Mouse (Mus musculus) neural tube, embryonic 11.5 days (tissue): Measurements from ENCODE around the gene Stat3. TPM values are rescaled to one million over a fixed set of nuclear protein-coding genes. Genes with fewer than 3 reads are reported as not detected.

Experiments
- ATAC-seq: fragments of 200-750 bp; cut with Nextera tagmentation; 2 replicates; pipeline ENCODE4 v1.8.0; 2017; ENCODE audit warnings: moderate number of reproducible peaks, mild to moderate bottlenecking, moderate TSS enrichment, moderate library complexity; ENCODE audit not compliant: insufficient read depth, low FRiP score, low TSS enrichment
- DNase-seq: peaks from one replicate; pipeline ENCODE4 v3.0.0-alpha.2; 2015; ENCODE audit warnings: low spot score
- H3K27ac ChIP-seq: fragments of 300-500 bp; sonication (generic); 2 replicates; pipeline ENCODE4 v1.5.1; 2014; ENCODE audit warnings: low read depth, mild to moderate bottlenecking, low read length
- H3K27me3 ChIP-seq: fragments of 300-500 bp; sonication (generic); 2 replicates; pipeline ENCODE4 v1.6.1; 2014; ENCODE audit warnings: mild to moderate bottlenecking, low read length, mixed read lengths; ENCODE audit not compliant: control insufficient read depth, insufficient read depth
- H3K36me3 ChIP-seq: fragments of 300-500 bp; sonication (generic); 2 replicates; pipeline ENCODE4 v1.6.1; 2014; ENCODE audit warnings: mild to moderate bottlenecking, low read length, moderate library complexity, mixed read lengths; ENCODE audit not compliant: control insufficient read depth, insufficient read depth
- H3K4me1 ChIP-seq: fragments of 300-500 bp; sonication (generic); 2 replicates; pipeline ENCODE4 v1.6.1; 2014; ENCODE audit warnings: low read length, mixed read lengths; ENCODE audit not compliant: control insufficient read depth, insufficient read depth
- H3K4me2 ChIP-seq: fragments of 300-500 bp; sonication (generic); 2 replicates; pipeline ENCODE4 v1.6.1; 2014; ENCODE audit warnings: low read depth, mild to moderate bottlenecking, moderate library complexity
- H3K4me3 ChIP-seq: fragments of 300-500 bp; sonication (generic); 2 replicates; pipeline ENCODE4 v1.5.1; 2014; ENCODE audit warnings: low read depth, low read length
- H3K9ac ChIP-seq: fragments of 300-500 bp; sonication (generic); 2 replicates; pipeline ENCODE4 v1.6.1; 2014; ENCODE audit warnings: mild to moderate bottlenecking, low read length
- H3K9me3 ChIP-seq: fragments of 300-500 bp; sonication (generic); 2 replicates; pipeline ENCODE4 v1.6.1; 2016; ENCODE audit warnings: low read length; ENCODE audit not compliant: control insufficient read depth
- WGBS: fragments of 180-500 bp; shearing (Covaris S2); extraction: QIAGEN DNeasy Blood & Tissue Kit; methylation state at CpG from one replicate; pipeline ENCODE4 v1.1.7; 2014; 5-methylcytosine and 5-hydroxymethylcytosine counted together
- polyA plus RNA-seq: library from polyadenylated mRNA; unstranded; fragments of >200 nt; fragmentation: Nextera tagmentation; extraction: Ambion mirVana; gene quantifications from 2 replicates; pipeline ENCODE4 v1.2.1, GENCODE M21; 2014

The Stat3 gene
- polyA plus RNA-seq, 1 experiment from 2014 or later = 42.1 TPM

- Histone ChIP-seq H3K9me3 (no peaks in the 10 kb centered on the region), H3K27ac (peak overlapping the region; percentile 64), H3K9ac (peak overlapping the region; percentile 85), H3K36me3 (no peaks in the 10 kb centered on the region), H3K27me3 (no peaks in the 10 kb centered on the region), H3K4me3 (peak overlapping the region; percentile 76), H3K4me1 (peaks cover 2% of the 10 kb centered on the region; the same call in 1 of the 2 replicates), H3K4me2 (peak overlapping the region; percentile 67)
- DNase-seq = no peak
- ATAC-seq = peak; percentile 99
- 1% methylated on average over 47 of the region's 48 CpGs for WGBS
Measured at GRCm38 (mm10) chr11:100938711-100939511, 429 bp downstream of the Stat3 start.

- H3K27ac ChIP-seq = no peak overlapping the region
- ATAC-seq = no peak
- peaks cover 2% of the 10 kb centered on the region; the same call in 1 of the 2 replicates for H3K4me1 ChIP-seq
- WGBS = 50% methylated on average over 5 of the region's 5 CpGs
- DNase-seq = no peak
- peak overlapping the region; percentile 76; the same call in 1 of the 2 replicates for H3K4me3 ChIP-seq
- no peaks in the 10 kb centered on the region for H3K9me3 ChIP-seq
- H3K27me3 ChIP-seq = no peaks in the 10 kb centered on the region
- H3K9ac ChIP-seq = no peak overlapping the region
- no peaks in the 10 kb centered on the region for H3K36me3 ChIP-seq
- H3K4me2 ChIP-seq = peak overlapping the region; percentile 67; the same call in 1 of the 2 replicates
Measured at GRCm38 (mm10) chr11:100938112-100938511, 1.2 kb downstream of the Stat3 start.

GRCm38 (mm10) chr11:100937295-100937694 is 2.0 kb downstream of the Stat3 start:
- H3K36me3 ChIP-seq = no peaks in the 10 kb centered on the region
- no peak overlapping the region for H3K27ac ChIP-seq
- H3K4me3 ChIP-seq = no peak overlapping the region
- no peaks in the 10 kb centered on the region for H3K9me3 ChIP-seq
- DNase-seq = no peak
- WGBS = 84% methylated on average over 4 of the region's 4 CpGs
- H3K4me1 ChIP-seq = peaks cover 2% of the 10 kb centered on the region; the same call in 1 of the 2 replicates
- no peak overlapping the region for H3K4me2 ChIP-seq
- no peaks in the 10 kb centered on the region for H3K27me3 ChIP-seq
- ATAC-seq = no peak
- H3K9ac ChIP-seq = no peak overlapping the region

- Histone ChIP-seq H3K4me3 (no peak overlapping the region), H3K9me3 (no peaks in the 10 kb centered on the region), H3K4me2 (no peak overlapping the region), H3K27me3 (no peaks in the 10 kb centered on the region), H3K9ac (no peak overlapping the region), H3K27ac (no peak overlapping the region), H3K36me3 (no peaks in the 10 kb centered on the region), H3K4me1 (peaks cover 2% of the 10 kb centered on the region; the same call in 1 of the 2 replicates)
- DNase-seq (no peak), ATAC-seq (no peak)
- WGBS = 91% methylated on average over 8 of the region's 8 CpGs
Measured at GRCm38 (mm10) chr11:100935373-100936355, 3.7 kb downstream of the Stat3 start.

- Histone ChIP-seq H3K9ac (no peak overlapping the region), H3K4me3 (no peak overlapping the region), H3K36me3 (no peaks in the 10 kb centered on the region), H3K4me1 (no peaks in the 10 kb centered on the region), H3K4me2 (no peak overlapping the region), H3K27ac (no peak overlapping the region), H3K27me3 (no peaks in the 10 kb centered on the region), H3K9me3 (no peaks in the 10 kb centered on the region)
- WGBS = 59% methylated on average over 12 of the region's 12 CpGs
- DNase-seq (no peak), ATAC-seq (no peak)
Measured at GRCm38 (mm10) chr11:100931254-100931921, 8.0 kb downstream of the Stat3 start.

- Histone ChIP-seq H3K9ac (no peak overlapping the region), H3K9me3 (no peaks in the 10 kb centered on the region), H3K27ac (no peak overlapping the region), H3K36me3 (no peaks in the 10 kb centered on the region), H3K4me2 (no peak overlapping the region), H3K4me3 (no peak overlapping the region), H3K4me1 (no peaks in the 10 kb centered on the region), H3K27me3 (no peaks in the 10 kb centered on the region)
- DNase-seq (no peak), ATAC-seq (no peak)
- 84% methylated on average over 7 of the region's 7 CpGs for WGBS
Measured at GRCm38 (mm10) chr11:100930611-100931010, 8.7 kb downstream of the Stat3 start.

- ATAC-seq (no peak), DNase-seq (no peak)
- H3K4me1 ChIP-seq = no peaks in the 10 kb centered on the region
- H3K9ac ChIP-seq = no peak overlapping the region
- no peaks in the 10 kb centered on the region for H3K9me3 ChIP-seq
- H3K4me3 ChIP-seq = no peak overlapping the region
- no peaks in the 10 kb centered on the region for H3K36me3 ChIP-seq
- H3K27ac ChIP-seq = no peak overlapping the region
- H3K27me3 ChIP-seq = no peaks in the 10 kb centered on the region
- H3K4me2 ChIP-seq = no peak overlapping the region
- WGBS = 94% methylated on average over 3 of the region's 3 CpGs
Measured at GRCm38 (mm10) chr11:100927386-100927785, 12.0 kb downstream of the Stat3 start.

GRCm38 (mm10) chr11:100924386-100924919 is 14.9 kb downstream of the Stat3 start:
- Histone ChIP-seq H3K27me3 (no peaks in the 10 kb centered on the region), H3K4me1 (no peaks in the 10 kb centered on the region), H3K4me3 (no peak overlapping the region), H3K4me2 (no peak overlapping the region), H3K36me3 (no peaks in the 10 kb centered on the region), H3K9ac (no peak overlapping the region), H3K27ac (no peak overlapping the region), H3K9me3 (no peaks in the 10 kb centered on the region)
- ATAC-seq (no peak), DNase-seq (no peak)
- WGBS = 81% methylated on average over 1 of the region's 1 CpGs
